Mouse (Mus musculus): ENCODE measurements around the gene Alpl. TPM values are rescaled to one million over a fixed set of nuclear protein-coding genes. Genes with fewer than 3 reads are reported as not detected.

The Alpl gene
- 3.6 TPM in 2 replicates for polyA plus RNA-seq (2015; fragmentation: Nextera tagmentation; extraction: Ambion mirVana)

DNA sequence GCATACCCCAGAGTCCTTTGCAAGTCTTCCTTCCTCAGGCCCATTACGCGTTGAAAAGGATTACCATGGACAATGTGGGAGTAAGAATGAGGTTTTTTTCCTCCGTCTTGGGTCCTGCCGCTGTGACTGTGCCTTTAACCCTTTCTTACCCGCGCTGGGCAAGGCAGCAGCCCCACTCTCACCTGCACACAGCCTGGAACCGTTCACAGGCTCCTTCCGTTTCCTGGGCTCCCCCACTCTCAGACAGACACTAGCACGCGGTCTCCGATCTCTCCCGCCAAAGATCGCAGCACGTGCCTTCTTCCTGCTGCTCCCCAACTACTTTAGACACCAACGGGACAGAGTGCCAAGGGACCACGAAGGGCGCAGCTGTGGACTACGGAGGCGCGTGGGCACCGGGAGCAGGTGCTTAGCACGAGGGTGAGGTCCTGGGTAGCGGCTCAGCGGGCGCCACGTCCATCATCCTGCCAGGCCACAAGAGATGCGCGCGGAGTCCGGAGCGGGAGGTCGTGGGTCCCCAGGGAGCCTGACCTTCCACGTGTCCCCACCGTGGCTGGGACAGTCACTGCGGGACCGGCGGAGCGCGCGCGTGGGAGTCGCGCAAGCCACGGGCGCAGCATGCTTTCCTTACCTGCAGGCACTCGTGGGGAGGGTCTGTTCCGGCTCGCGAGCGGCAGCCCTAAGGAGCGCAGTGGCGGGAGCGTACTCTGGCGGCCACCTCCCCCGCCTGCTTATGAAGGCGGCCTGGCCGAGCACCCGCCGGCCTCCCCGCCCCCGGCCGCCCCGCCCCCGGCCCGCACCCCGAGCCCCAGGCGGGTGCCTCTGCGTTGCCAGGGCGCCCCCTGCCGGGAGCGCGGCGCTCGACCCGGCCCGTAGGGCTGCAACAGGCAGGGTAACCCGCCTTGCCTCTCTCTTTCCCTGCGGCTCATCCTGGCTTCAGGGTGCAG, at the start of gene Alpl:
Alpl (minus strand) TSS at position 774 of the 947 bp plus-strand sequence.
- peak; percentile 77 for ATAC-seq (replicated peaks; ENCODE audit: extremely low read depth, insufficient read depth, low FRiP score)
- Histone ChIP-seq H3K36me3 (ENCODE audit: control insufficient read depth, insufficient read depth) (no peaks in the 10 kb centered on the region), H3K27me3 (ENCODE audit: control insufficient read depth, insufficient read depth, low read length) (peaks cover 38% of the 10 kb centered on the region), H3K4me3 (ENCODE audit: low read length) (peak within 1 kb of the TSS; percentile 54), H3K9ac (ENCODE audit: low read length) (peak within 1 kb of the TSS; percentile 40), H3K4me2 (ENCODE audit: low read depth, low read length) (peak within 1 kb of the TSS; percentile 86), H3K4me1 (ENCODE audit: control insufficient read depth, insufficient read depth, low read length) (peaks cover 7% of the 10 kb centered on the region), H3K9me3 (replicated peaks; ENCODE audit: control insufficient read depth, low read length) (no peaks in the 10 kb centered on the region), H3K27ac (ENCODE audit: low read length) (no peak within 1 kb of the TSS)
- 1% methylated on average over 74 of the region's 78 CpGs for WGBS

DNA sequence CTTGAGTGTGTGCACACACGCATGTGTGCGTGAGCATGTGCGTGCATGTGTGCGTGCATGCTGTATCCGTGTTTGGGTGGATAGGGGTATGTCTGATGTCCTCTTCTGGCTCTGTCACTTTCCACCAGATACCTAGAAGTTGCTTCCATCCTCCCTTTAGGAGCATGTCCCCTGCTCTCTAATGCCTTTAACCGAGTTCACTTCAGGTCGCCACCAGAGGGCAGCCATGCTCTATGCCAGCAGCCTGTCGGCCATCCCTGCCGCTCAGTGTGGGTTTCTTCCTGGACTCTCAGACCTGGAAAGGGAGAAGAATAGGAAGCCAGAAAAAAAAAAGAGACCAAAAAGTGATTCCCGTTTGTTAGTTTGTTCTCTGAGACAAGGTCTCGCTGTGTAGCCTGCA, 48.5 kb upstream of the Alpl start:
- Histone ChIP-seq H3K27ac (ENCODE audit: low read length) (no peak overlapping the region), H3K9ac (ENCODE audit: low read length) (no peak overlapping the region), H3K4me1 (ENCODE audit: control insufficient read depth, insufficient read depth, low read length) (no peaks in the 10 kb centered on the region), H3K4me2 (ENCODE audit: low read depth, low read length) (no peak overlapping the region), H3K27me3 (ENCODE audit: control insufficient read depth, insufficient read depth, low read length) (peaks cover 2% of the 10 kb centered on the region; the same call in 1 of the 2 replicates), H3K36me3 (ENCODE audit: control insufficient read depth, insufficient read depth) (no peaks in the 10 kb centered on the region), H3K4me3 (ENCODE audit: low read length) (no peak overlapping the region), H3K9me3 (replicated peaks; ENCODE audit: control insufficient read depth, low read length) (0 out of 2 replicates have a peak, but pooled peaks cover 2% of the 10 kb centered on the region)
- WGBS = 20% methylated on average over 11 of the region's 11 CpGs
- no peak; the same call in 1 of the 2 replicates for ATAC-seq (replicated peaks; ENCODE audit: extremely low read depth, insufficient read depth, low FRiP score)

DNA sequence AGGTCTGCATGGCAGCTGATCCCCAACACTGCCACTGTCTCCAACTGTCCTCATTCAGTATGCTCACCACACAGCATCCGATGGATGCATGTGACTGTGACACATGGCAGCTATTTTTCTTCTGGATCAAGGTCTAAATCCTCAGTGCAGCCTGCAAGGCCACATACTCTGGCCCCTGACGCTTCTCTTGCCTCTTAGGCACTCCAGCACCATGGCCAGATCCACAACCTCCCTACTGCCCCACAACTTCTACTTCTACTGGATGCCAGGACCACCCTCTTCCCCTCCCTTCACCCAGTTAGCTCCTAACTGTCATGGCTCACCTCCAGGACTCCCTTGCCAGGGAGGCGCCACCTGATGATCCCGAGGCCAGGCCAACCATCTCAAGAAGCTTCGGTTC, 43.3 kb upstream of the Alpl start:
- no peak overlapping the region for H3K9ac ChIP-seq (ENCODE audit: low read length)
- 78% methylated on average over 5 of the region's 5 CpGs for WGBS
- H3K27me3 ChIP-seq (ENCODE audit: control insufficient read depth, insufficient read depth, low read length) = peaks cover 6% of the 10 kb centered on the region; the same call in 1 of the 2 replicates
- H3K4me1 ChIP-seq (ENCODE audit: control insufficient read depth, insufficient read depth, low read length) = no peaks in the 10 kb centered on the region
- H3K36me3 ChIP-seq (ENCODE audit: control insufficient read depth, insufficient read depth) = no peaks in the 10 kb centered on the region
- no peak overlapping the region for H3K4me2 ChIP-seq (ENCODE audit: low read depth, low read length)
- H3K4me3 ChIP-seq (ENCODE audit: low read length) = no peak overlapping the region
- no peak for ATAC-seq (replicated peaks; ENCODE audit: extremely low read depth, insufficient read depth, low FRiP score)
- no peaks in the 10 kb centered on the region for H3K9me3 ChIP-seq (replicated peaks; ENCODE audit: control insufficient read depth, low read length)
- H3K27ac ChIP-seq (ENCODE audit: low read length) = no peak overlapping the region

DNA sequence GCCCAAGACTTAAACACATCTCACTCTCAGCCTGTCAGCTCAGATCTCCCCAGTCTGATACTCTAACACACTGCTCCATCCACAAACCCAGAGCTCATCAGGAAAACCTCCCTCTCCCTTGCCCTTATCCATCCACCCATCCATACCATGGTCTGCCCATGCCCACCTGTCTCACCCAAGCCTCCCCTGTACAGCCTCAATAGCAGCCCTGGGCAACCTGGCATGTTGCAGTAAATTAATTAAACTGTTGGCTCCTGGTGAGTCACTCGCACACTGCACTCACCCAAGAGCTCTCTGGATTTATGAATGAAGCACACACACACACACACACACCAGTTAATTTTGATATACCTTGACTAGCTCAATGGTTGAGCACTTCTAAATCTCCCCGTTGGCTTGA, 42.6 kb upstream of the Alpl start:
- no peak overlapping the region for H3K9ac ChIP-seq (ENCODE audit: low read length)
- H3K4me2 ChIP-seq (ENCODE audit: low read depth, low read length) = no peak overlapping the region
- H3K27ac ChIP-seq (ENCODE audit: low read length) = no peak overlapping the region
- H3K27me3 ChIP-seq (ENCODE audit: control insufficient read depth, insufficient read depth, low read length) = peaks cover 6% of the 10 kb centered on the region; the same call in 1 of the 2 replicates
- ATAC-seq (replicated peaks; ENCODE audit: extremely low read depth, insufficient read depth, low FRiP score) = no peak
- H3K36me3 ChIP-seq (ENCODE audit: control insufficient read depth, insufficient read depth) = no peaks in the 10 kb centered on the region
- H3K4me3 ChIP-seq (ENCODE audit: low read length) = no peak overlapping the region
- no peaks in the 10 kb centered on the region for H3K9me3 ChIP-seq (replicated peaks; ENCODE audit: control insufficient read depth, low read length)
- no peaks in the 10 kb centered on the region for H3K4me1 ChIP-seq (ENCODE audit: control insufficient read depth, insufficient read depth, low read length)
- 82% methylated on average over 2 of the region's 2 CpGs for WGBS

DNA sequence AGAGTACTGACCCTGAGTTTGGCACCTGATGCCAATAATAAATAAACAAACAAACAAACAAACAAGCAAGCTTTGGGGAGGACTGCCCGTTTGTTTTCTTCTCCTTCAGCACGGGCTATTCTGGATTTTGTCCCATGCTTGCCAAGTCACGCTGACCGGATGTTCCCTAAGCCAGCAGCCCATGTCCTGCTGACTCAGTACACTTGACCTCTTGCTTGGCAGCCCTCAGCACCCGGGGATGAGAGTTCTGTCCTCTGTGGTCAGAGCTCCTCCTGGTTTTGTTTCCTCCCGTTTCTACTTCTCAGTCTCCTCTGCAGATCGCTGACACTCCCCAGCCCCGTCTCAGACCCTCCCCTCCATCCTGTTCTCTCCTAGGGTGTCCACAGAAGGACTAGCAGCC, 41.6 kb upstream of the Alpl start:
- Histone ChIP-seq H3K27ac (ENCODE audit: low read length) (no peak overlapping the region), H3K4me2 (ENCODE audit: low read depth, low read length) (no peak overlapping the region), H3K27me3 (ENCODE audit: control insufficient read depth, insufficient read depth, low read length) (peaks cover 6% of the 10 kb centered on the region; the same call in 1 of the 2 replicates), H3K36me3 (ENCODE audit: control insufficient read depth, insufficient read depth) (no peaks in the 10 kb centered on the region), H3K9me3 (replicated peaks; ENCODE audit: control insufficient read depth, low read length) (no peaks in the 10 kb centered on the region), H3K4me1 (ENCODE audit: control insufficient read depth, insufficient read depth, low read length) (no peaks in the 10 kb centered on the region), H3K9ac (ENCODE audit: low read length) (no peak overlapping the region), H3K4me3 (ENCODE audit: low read length) (no peak overlapping the region)
- ATAC-seq (replicated peaks; ENCODE audit: extremely low read depth, insufficient read depth, low FRiP score) = no peak
- WGBS = 69% methylated on average over 8 of the region's 8 CpGs

DNA sequence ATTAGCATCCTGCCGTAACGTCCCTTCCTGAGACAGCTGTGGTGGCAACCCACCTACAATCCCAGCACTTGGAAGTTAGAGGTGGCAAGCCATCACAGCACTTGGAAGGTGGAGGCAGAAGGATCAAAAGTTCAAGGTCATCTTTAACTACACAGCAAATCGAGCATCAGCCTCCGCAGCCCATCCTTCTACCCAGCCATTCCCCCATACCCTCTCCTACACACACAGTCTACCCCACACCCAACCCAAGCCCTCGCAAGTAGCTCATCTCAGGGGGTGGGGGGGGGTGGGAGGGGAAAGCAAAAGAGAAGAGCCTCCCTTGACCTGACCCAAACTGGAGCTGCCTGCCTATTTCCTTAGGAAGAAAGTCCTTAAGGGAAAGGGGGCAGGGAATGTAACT, 40.6 kb upstream of the Alpl start:
- Histone ChIP-seq H3K9me3 (replicated peaks; ENCODE audit: control insufficient read depth, low read length) (no peaks in the 10 kb centered on the region), H3K36me3 (ENCODE audit: control insufficient read depth, insufficient read depth) (no peaks in the 10 kb centered on the region), H3K4me3 (ENCODE audit: low read length) (no peak overlapping the region), H3K4me2 (ENCODE audit: low read depth, low read length) (no peak overlapping the region), H3K9ac (ENCODE audit: low read length) (no peak overlapping the region), H3K27me3 (ENCODE audit: control insufficient read depth, insufficient read depth, low read length) (peaks cover 6% of the 10 kb centered on the region; the same call in 1 of the 2 replicates), H3K4me1 (ENCODE audit: control insufficient read depth, insufficient read depth, low read length) (no peaks in the 10 kb centered on the region), H3K27ac (ENCODE audit: low read length) (no peak overlapping the region)
- WGBS = 82% methylated on average over 5 of the region's 5 CpGs
- ATAC-seq (replicated peaks; ENCODE audit: extremely low read depth, insufficient read depth, low FRiP score) = no peak

DNA sequence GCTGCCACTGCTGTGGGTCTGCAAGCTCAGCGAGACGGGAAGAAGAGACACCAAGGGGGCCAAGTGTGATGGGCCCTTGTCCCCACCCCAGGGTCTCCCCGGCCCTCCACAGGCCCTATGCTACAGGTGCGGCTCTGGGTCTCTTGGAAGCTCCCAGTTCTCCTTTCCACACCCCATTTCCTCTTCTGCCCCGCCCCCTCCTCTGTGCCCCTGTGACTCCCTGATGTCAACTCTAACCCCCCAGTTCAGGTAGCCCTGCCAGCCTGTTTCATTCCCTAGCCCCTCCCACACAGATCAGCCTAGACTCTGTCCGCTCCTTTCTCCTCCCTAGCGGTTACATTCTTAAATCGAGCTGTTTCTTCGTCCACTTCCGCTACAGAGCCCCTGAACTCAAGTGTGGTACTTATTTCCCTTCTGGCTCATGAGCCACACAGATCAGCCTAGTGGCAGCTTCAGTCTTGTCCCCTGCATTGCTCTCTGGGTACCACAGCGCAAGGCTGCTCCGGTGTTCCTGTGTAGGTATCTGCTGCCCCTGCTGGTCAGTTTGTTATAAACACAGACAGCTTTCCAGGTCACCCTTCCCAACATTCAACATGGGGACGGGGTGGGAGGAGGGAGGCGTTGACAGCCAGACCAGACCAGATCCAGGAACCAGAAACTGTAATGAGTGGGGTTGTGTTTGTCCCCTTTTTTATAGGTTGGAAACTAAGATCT, 39.6 kb upstream of the Alpl start:
- H3K4me3 ChIP-seq (ENCODE audit: low read length) = no peak overlapping the region
- ATAC-seq (replicated peaks; ENCODE audit: extremely low read depth, insufficient read depth, low FRiP score) = peak; percentile 79
- 15% methylated on average over 14 of the region's 14 CpGs for WGBS

DNA sequence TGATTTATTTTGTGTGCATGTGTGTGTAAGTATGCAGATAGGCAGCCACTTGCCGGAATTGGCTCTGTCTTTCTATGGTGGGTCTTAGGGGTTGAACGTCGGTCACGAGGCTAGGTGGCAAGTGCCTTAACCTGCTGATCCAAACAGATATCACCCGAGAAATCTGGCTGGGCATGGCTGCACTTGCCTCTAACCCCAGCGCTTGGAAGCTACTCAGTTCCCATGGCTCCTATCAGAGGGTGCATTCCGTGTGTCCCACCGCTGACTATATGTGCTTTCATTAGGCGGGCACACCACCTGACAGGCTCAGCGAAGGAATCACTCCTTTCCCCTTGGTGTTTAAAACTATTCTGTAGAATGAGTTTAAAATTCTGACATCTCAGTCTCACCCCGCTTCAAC, 35.4 kb upstream of the Alpl start:
- Histone ChIP-seq H3K36me3 (ENCODE audit: control insufficient read depth, insufficient read depth) (no peaks in the 10 kb centered on the region), H3K27me3 (ENCODE audit: control insufficient read depth, insufficient read depth, low read length) (peaks cover 16% of the 10 kb centered on the region; the same call in 1 of the 2 replicates), H3K9ac (ENCODE audit: low read length) (no peak overlapping the region), H3K4me1 (ENCODE audit: control insufficient read depth, insufficient read depth, low read length) (no peaks in the 10 kb centered on the region), H3K4me3 (ENCODE audit: low read length) (no peak overlapping the region), H3K9me3 (replicated peaks; ENCODE audit: control insufficient read depth, low read length) (no peaks in the 10 kb centered on the region), H3K4me2 (ENCODE audit: low read depth, low read length) (no peak overlapping the region), H3K27ac (ENCODE audit: low read length) (no peak overlapping the region)
- 77% methylated on average over 11 of the region's 11 CpGs for WGBS
- ATAC-seq (replicated peaks; ENCODE audit: extremely low read depth, insufficient read depth, low FRiP score) = no peak

More for the DNA sequence above, 39.6 kb upstream of the Alpl start:
- no peaks in the 10 kb centered on the region for H3K9me3 ChIP-seq (replicated peaks; ENCODE audit: control insufficient read depth, low read length)
- no peaks in the 10 kb centered on the region for H3K36me3 ChIP-seq (ENCODE audit: control insufficient read depth, insufficient read depth)
- H3K27me3 ChIP-seq (ENCODE audit: control insufficient read depth, insufficient read depth, low read length) = peaks cover 12% of the 10 kb centered on the region; the same call in 1 of the 2 replicates
- H3K4me2 ChIP-seq (ENCODE audit: low read depth, low read length) = no peak overlapping the region; the same call in 1 of the 2 replicates
- no peak overlapping the region for H3K27ac ChIP-seq (ENCODE audit: low read length)
- H3K4me1 ChIP-seq (ENCODE audit: control insufficient read depth, insufficient read depth, low read length) = no peaks in the 10 kb centered on the region
- no peak overlapping the region for H3K9ac ChIP-seq (ENCODE audit: low read length)

Data from heart, embryonic 16.5 days (tissue).